Mouse (Mus musculus): ENCODE data around the gene Tnnt3. TPM values are rescaled to one million over a fixed set of nuclear protein-coding genes. Genes with fewer than 3 reads are reported as not detected.

The Tnnt3 gene
- polyA plus RNA-seq, 1 experiment from 2014 or later = 1.6 TPM

DNA sequence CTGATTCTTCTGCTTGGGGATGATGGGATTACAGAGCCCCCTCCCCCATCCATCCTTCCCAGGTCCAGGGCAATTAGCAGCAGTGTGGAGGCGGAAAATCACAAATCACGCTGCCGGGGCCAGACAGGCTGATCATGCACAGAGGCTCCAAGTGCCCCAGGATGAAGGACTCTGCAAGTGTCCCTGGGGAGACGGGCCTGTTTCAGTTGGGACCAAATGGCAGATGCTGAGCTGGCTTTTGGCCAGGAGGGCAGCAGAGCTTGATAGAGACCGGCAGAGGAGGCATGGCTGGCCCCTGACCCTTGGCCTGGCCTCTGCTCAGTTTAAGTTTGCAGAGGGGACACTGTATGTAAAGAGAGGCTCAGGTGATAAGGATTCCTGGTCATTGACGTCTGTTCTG, 64.5 kb downstream of the Tnnt3 start:
- no peak overlapping the region for H3K4me3 ChIP-seq
- no peak overlapping the region for H3K27ac ChIP-seq
- no peak overlapping the region for H3K9ac ChIP-seq
- H3K4me2 ChIP-seq = no peak overlapping the region
- H3K27me3 ChIP-seq (replicated peaks) = no peaks in the 10 kb centered on the region
- 24% methylated on average over 6 of the region's 6 CpGs for WGBS
- no peak for ATAC-seq (replicated peaks)
- H3K9me3 ChIP-seq = no peaks in the 10 kb centered on the region
- no peaks in the 10 kb centered on the region for H3K36me3 ChIP-seq (replicated peaks)
- 0 out of 2 replicates have a peak, but pooled peaks cover 12% of the 10 kb centered on the region for H3K4me1 ChIP-seq

DNA sequence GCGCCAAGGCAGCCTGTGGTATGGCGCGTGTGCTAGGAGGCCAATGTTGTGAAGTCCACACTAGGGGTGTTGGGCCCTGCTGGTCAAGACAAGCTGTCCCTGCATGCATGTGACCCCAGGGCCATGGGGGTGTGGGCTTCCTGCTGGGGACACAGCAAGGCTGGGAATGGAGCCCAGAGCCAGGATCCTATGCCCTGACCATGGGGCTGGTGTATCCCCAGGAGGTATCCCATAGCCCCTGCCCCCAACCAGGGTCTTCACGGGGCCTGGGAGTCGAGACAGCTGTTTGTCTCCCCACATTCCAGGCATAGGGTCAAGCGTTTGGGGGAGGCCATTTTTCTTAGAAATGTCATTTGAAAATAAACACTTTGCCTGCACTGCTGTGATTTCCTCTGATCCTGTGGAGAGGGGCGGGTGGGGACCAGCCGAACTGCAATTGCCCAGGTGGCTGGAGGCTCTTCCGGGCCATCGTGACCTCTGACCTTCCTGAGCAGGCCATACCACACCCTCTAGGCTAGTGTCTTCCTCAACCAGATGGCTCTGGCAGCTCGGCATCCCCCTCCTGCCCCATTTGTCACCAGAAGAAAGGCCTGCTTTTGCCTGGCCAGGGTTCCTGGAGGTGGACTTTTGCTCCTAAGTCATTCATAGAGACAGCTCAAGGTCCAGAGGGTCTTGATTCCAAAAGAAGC, 66.5 kb downstream of the Tnnt3 start:
- Histone ChIP-seq H3K4me2 (no peak overlapping the region), H3K9me3 (no peaks in the 10 kb centered on the region), H3K36me3 (replicated peaks) (no peaks in the 10 kb centered on the region), H3K4me1 (0 out of 2 replicates have a peak, but pooled peaks cover 12% of the 10 kb centered on the region), H3K9ac (no peak overlapping the region), H3K27me3 (replicated peaks) (no peaks in the 10 kb centered on the region), H3K27ac (no peak overlapping the region), H3K4me3 (no peak overlapping the region)
- 74% methylated on average over 11 of the region's 11 CpGs for WGBS
- ATAC-seq (replicated peaks) = no peak

Other genes with a start within 250 kb of the Tnnt3 start
- not detected in 2 replicates for gene Gm2431, start 240.5 kb upstream of the Tnnt3 start, polyA plus RNA-seq (2015; fragmentation: Nextera tagmentation; extraction: Ambion mirVana)
- gene Gm4559, start 224.5 kb upstream of the Tnnt3 start, polyA plus RNA-seq (2015; fragmentation: Nextera tagmentation; extraction: Ambion mirVana) = not detected in 2 replicates
- not detected in 2 replicates for gene Krtap5-1, start 201.7 kb upstream of the Tnnt3 start, polyA plus RNA-seq (2015; fragmentation: Nextera tagmentation; extraction: Ambion mirVana)
- gene Krtap5-4, start 195.3 kb upstream of the Tnnt3 start, polyA plus RNA-seq (2015; fragmentation: Nextera tagmentation; extraction: Ambion mirVana) = not detected in 2 replicates
- gene Ifitm10, start 125.1 kb upstream of the Tnnt3 start, polyA plus RNA-seq (2015; fragmentation: Nextera tagmentation; extraction: Ambion mirVana) = 9.5 and 10.1 TPM in 2 replicates
- 1.4 and 4.4 TPM in 2 replicates for gene Gm49369, start 116.2 kb upstream of the Tnnt3 start, polyA plus RNA-seq (2015; fragmentation: Nextera tagmentation; extraction: Ambion mirVana)
- gene Ctsd, start 110.8 kb upstream of the Tnnt3 start, polyA plus RNA-seq (2015; fragmentation: Nextera tagmentation; extraction: Ambion mirVana) = 254 and 288 TPM in 2 replicates
- gene Syt8, start 64.0 kb upstream of the Tnnt3 start, polyA plus RNA-seq (2015; fragmentation: Nextera tagmentation; extraction: Ambion mirVana) = not detected in 2 replicates
- 0.25 and 0.74 TPM in 2 replicates for gene Tnni2, start 57.0 kb upstream of the Tnnt3 start, polyA plus RNA-seq (2015; fragmentation: Nextera tagmentation; extraction: Ambion mirVana)
- gene Lsp1, start 38.0 kb upstream of the Tnnt3 start, polyA plus RNA-seq (2015; fragmentation: Nextera tagmentation; extraction: Ambion mirVana) = 3.7 and 5.4 TPM in 2 replicates
- gene Mrpl23, start 33.9 kb downstream of the Tnnt3 start, polyA plus RNA-seq (2015; fragmentation: Nextera tagmentation; extraction: Ambion mirVana) = 22.4 and 24.0 TPM in 2 replicates
- 128 and 159 TPM in 2 replicates for gene Igf2, start 168.0 kb downstream of the Tnnt3 start, polyA plus RNA-seq (2015; fragmentation: Nextera tagmentation; extraction: Ambion mirVana)
- gene Gm49394, start 171.1 kb downstream of the Tnnt3 start, polyA plus RNA-seq (2015; fragmentation: Nextera tagmentation; extraction: Ambion mirVana) = not detected in 2 replicates
- gene Ins2, start 244.5 kb downstream of the Tnnt3 start, polyA plus RNA-seq (2015; fragmentation: Nextera tagmentation; extraction: Ambion mirVana) = 0.40 TPM in 1 of 2 replicates, not detected in the other